Mouse (Mus musculus) liver, adult 2 months (tissue): ENCODE measurements around the gene Tmem184a.

Experiments
- CTCF ChIP-seq: fragments of 200-500 bp; IDR thresholded peaks from 2 replicates; pipeline ENCODE4 v1.5.1; 2011; ENCODE audit warnings: low read depth, low read length, control low read depth
- POLR2A ChIP-seq: fragments of 200-500 bp; IDR thresholded peaks from 2 replicates; pipeline ENCODE4 v1.6.1; 2011; ENCODE audit warnings: low read length, control low read depth; ENCODE audit not compliant: insufficient read depth; ENCODE audit errors: extremely low read depth

DNA sequence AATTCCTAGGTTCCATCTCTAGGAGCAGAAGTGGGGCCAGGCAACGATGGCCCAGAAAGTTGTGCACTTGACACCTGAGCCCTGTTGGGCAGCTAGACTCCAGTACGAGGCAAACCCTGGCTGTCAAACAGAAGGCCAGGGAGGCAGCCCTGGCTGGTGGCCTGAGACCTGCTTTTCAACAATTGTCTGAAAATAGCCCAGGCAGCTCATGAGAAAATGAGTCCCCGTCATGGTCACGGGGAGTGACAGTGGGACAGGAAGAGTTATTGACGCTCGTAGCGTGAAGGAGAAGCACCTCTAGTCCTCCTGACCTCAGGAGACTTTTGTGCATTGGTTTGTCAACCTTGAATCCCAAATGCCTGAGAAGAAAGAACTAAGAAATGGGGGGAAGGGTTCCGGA is 38.3 kb downstream of the Tmem184a start:
- TF ChIP-seq CTCF (no peak), POLR2A (no peak)
